Mouse (Mus musculus) myocyte (in vitro differentiated cells): ENCODE data around the gene Rmnd5a.

ENCODE experiments used
- POLR2A ChIP-seq: IDR thresholded peaks from one replicate; pipeline ENCODE4 v1.6.1; 2011; ENCODE audit warnings: low read depth, mild to moderate bottlenecking, control low read depth, moderate library complexity; ENCODE audit not compliant: insufficient read length
- TCF12 ChIP-seq: IDR thresholded peaks from one replicate; pipeline ENCODE4 v1.6.1; 2011; ENCODE audit warnings: mild to moderate bottlenecking, control low read depth; ENCODE audit not compliant: poor library complexity, insufficient read depth, severe bottlenecking

DNA sequence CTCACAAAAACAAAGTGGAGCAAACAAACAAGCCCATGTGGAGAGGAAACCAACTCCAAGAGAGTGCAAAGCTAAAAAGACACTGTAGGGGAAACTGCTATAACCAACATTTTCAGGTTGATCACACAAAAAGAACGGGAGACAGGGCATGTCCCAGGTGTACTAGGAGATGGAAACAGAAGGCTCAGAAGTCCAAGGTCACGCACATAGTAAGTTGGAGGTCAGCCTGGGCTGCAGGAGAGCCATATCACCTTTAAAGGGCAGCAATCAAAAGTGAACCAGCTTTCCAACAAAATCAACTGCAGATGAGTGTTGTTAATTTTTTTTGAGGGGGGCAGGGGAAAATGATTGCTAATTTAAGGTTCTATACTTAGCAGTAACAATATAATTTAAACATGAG, 45.8 kb upstream of the Rmnd5a start:
- TF ChIP-seq POLR2A (no peak), TCF12 (no peak)
